Mouse (Mus musculus) liver, embryonic 14.5 days (tissue): Measurements from ENCODE around the gene Mctp1. TPM values are rescaled to one million over a fixed set of nuclear protein-coding genes. Genes with fewer than 3 reads are reported as not detected.

Experiments used
- ATAC-seq: fragments of 200-750 bp; cut with Nextera tagmentation; 2 replicates; pipeline ENCODE4 v1.8.0; 2017; ENCODE audit warnings: moderate number of reproducible peaks, mild to moderate bottlenecking, moderate library complexity; ENCODE audit not compliant: insufficient read depth
- DNase-seq, 3 experiments: peaks; one replicate each; pipeline ENCODE4 v3.0.0-alpha.2; 2012 to 2013; ENCODE audit warnings: low read depth in 3 of 3, low spot score in 3 of 3
- H3K27ac ChIP-seq: fragments of 300-500 bp; sonication (generic); 2 replicates; pipeline ENCODE4 v1.5.1; 2014; ENCODE audit warnings: moderate library complexity, mild to moderate bottlenecking, control low read depth, inconsistent platforms
- H3K27me3 ChIP-seq: fragments of 300-500 bp; sonication (generic); 2 replicates; pipeline ENCODE4 v1.6.1; 2014; ENCODE audit warnings: mild to moderate bottlenecking, low read length, moderate library complexity; ENCODE audit not compliant: control insufficient read depth, insufficient read depth
- H3K36me3 ChIP-seq: fragments of 300-500 bp; sonication (generic); replicated peaks from 2 replicates; pipeline ENCODE4 v1.6.1; 2014; ENCODE audit warnings: low read depth; ENCODE audit not compliant: control insufficient read depth, insufficient read depth
- H3K4me1 ChIP-seq, 2 experiments: fragments of 200-500 bp in 1 of 2; fragments of 300-500 bp in 1 of 2; sonication (generic) in 1 of 2; replicated peaks; 2 replicates each; pipeline ENCODE4 v1.6.1; 2012 to 2014; ENCODE audit warnings: antibody characterized with exemption in 1 of 2, inconsistent platforms in 1 of 2, low read length in 1 of 2; ENCODE audit not compliant: control insufficient read depth in 2 of 2, insufficient read depth in 2 of 2
- H3K4me2 ChIP-seq: fragments of 300-500 bp; sonication (generic); 2 replicates; pipeline ENCODE4 v1.6.1; 2014; ENCODE audit warnings: low read depth, mild to moderate bottlenecking, control low read depth, moderate library complexity
- H3K4me3 ChIP-seq, 2 experiments: fragments of 200-500 bp in 1 of 2; fragments of 300-500 bp in 1 of 2; sonication (generic) in 1 of 2; 2 replicates each; pipeline ENCODE4 v1.5.1; 2012 to 2014; ENCODE audit warnings: low read depth in 2 of 2, low read length in 2 of 2, mild to moderate bottlenecking in 2 of 2, control low read depth in 1 of 2, inconsistent platforms in 1 of 2, moderate library complexity in 1 of 2; ENCODE audit not compliant: insufficient read depth in 1 of 2
- H3K9ac ChIP-seq: fragments of 300-500 bp; sonication (generic); replicated peaks from 2 replicates; pipeline ENCODE4 v1.6.1; 2014; ENCODE audit warnings: mild to moderate bottlenecking, control low read depth, moderate library complexity
- H3K9me3 ChIP-seq: fragments of 300-500 bp; sonication (generic); 2 replicates; pipeline ENCODE4 v1.6.1; 2016; ENCODE audit warnings: low read length, mixed read lengths; ENCODE audit not compliant: control insufficient read depth
- CTCF ChIP-seq: IDR thresholded peaks from 2 replicates; pipeline ENCODE4 v1.5.1; 2016; ENCODE audit warnings: antibody characterized with exemption, low read depth, control low read depth
- EP300 ChIP-seq: IDR thresholded peaks from 2 replicates; pipeline ENCODE4 v1.6.1; 2016; ENCODE audit warnings: antibody characterized with exemption, low read depth
- WGBS: fragments of 180-500 bp; shearing (Covaris S2); extraction: QIAGEN DNeasy Blood & Tissue Kit; methylation state at CpG from one replicate; pipeline ENCODE4 v1.1.7; 2014; ENCODE audit not compliant: insufficient replicate concordance; 5-methylcytosine and 5-hydroxymethylcytosine counted together
- polyA plus RNA-seq, 2 experiments: library from polyadenylated mRNA; depleted of rRNA in 1 of 2; stranded (reverse) in 1 of 2; unstranded in 1 of 2; fragments of >200 nt; fragmentation: Nextera tagmentation in 1 of 2; extraction: Ambion mirVana in 1 of 2; gene quantifications; 2 replicates each; pipeline versions ENCODE4 v1.2.1 to v1.2.3; 2012 to 2014

The Mctp1 gene
- polyA plus RNA-seq, 2 experiments = 0.50 to 0.99 TPM

GRCm38 (mm10) chr13:76415346-76415745 lies 31.0 kb downstream of the Mctp1 start:
- Histone ChIP-seq H3K4me3 (no peak overlapping the region), H3K9ac (no peak overlapping the region), H3K4me2 (no peak overlapping the region), H3K9me3 (no peaks in the 10 kb centered on the region), H3K27ac (no peak overlapping the region), H3K4me1 (peaks cover 0 to 8% of the 10 kb centered on the region in 2 experiments; a peak in 2 of 4 replicates), H3K36me3 (no peaks in the 10 kb centered on the region), H3K27me3 (no peaks in the 10 kb centered on the region)
- ATAC-seq (no peak), DNase-seq (no peak)
- no peak for TF ChIP-seq CTCF
- TF ChIP-seq EP300 = no peak

- WGBS = 65% methylated on average over 4 of the region's 4 CpGs
- Histone ChIP-seq H3K27ac (no peak overlapping the region), H3K9ac (no peak overlapping the region), H3K36me3 (no peaks in the 10 kb centered on the region), H3K4me2 (no peak overlapping the region), H3K27me3 (no peaks in the 10 kb centered on the region), H3K9me3 (no peaks in the 10 kb centered on the region), H3K4me3 (no peak overlapping the region), H3K4me1 (peaks cover 9 to 15% of the 10 kb centered on the region in 2 experiments)
- no peak for ATAC-seq
- DNase-seq = no peak
- TF ChIP-seq CTCF (no peak), EP300 (no peak)
These were observed 35.8 kb downstream of the Mctp1 start for GRCm38 (mm10) chr13:76420111-76420510.

- peak; percentile 31 to 37 (median 32) for DNase-seq
- H3K27ac ChIP-seq = no peak overlapping the region
- H3K27me3 ChIP-seq = no peaks in the 10 kb centered on the region
- TF ChIP-seq EP300 = peak; percentile 66
- TF ChIP-seq CTCF = no peak
- 0 out of 2 replicates have a peak overlapping the region, but pooled peaks have one; percentile 6 for H3K4me2 ChIP-seq
- no peaks in the 10 kb centered on the region for H3K36me3 ChIP-seq
- H3K9me3 ChIP-seq = no peaks in the 10 kb centered on the region
- ATAC-seq = peak; percentile 91
- 16% methylated on average over 1 of the region's 1 CpGs for WGBS
- H3K9ac ChIP-seq = no peak overlapping the region
- peaks cover 9 to 15% of the 10 kb centered on the region in 2 experiments for H3K4me1 ChIP-seq
- H3K4me3 ChIP-seq = no peak overlapping the region
These were observed 36.7 kb downstream of the Mctp1 start for GRCm38 (mm10) chr13:76421075-76421474.

- no peak for ATAC-seq
These were observed 37.8 kb downstream of the Mctp1 start for GRCm38 (mm10) chr13:76422124-76422523.

GRCm38 (mm10) chr13:76429456-76429855 lies 45.1 kb downstream of the Mctp1 start:
- Histone ChIP-seq H3K36me3 (no peaks in the 10 kb centered on the region), H3K4me1 (no peaks in the 10 kb centered on the region), H3K27ac (no peak overlapping the region), H3K9ac (no peak overlapping the region), H3K4me3 (no peak overlapping the region), H3K27me3 (no peaks in the 10 kb centered on the region), H3K4me2 (no peak overlapping the region), H3K9me3 (no peaks in the 10 kb centered on the region)
- TF ChIP-seq EP300 (no peak), CTCF (no peak)
- WGBS = 63% methylated on average over 6 of the region's 6 CpGs
- DNase-seq = no peak
- no peak for ATAC-seq

More at GRCm38 (mm10) chr13:76422124-76422523, 37.8 kb downstream of the Mctp1 start:
- peak; percentile 65 for TF ChIP-seq EP300
- TF ChIP-seq CTCF = no peak
- Histone ChIP-seq H3K4me3 (no peak overlapping the region), H3K9ac (no peak overlapping the region), H3K27ac (no peak overlapping the region), H3K9me3 (no peaks in the 10 kb centered on the region), H3K27me3 (no peaks in the 10 kb centered on the region), H3K4me2 (no peak overlapping the region), H3K4me1 (peaks cover 9 to 15% of the 10 kb centered on the region in 2 experiments), H3K36me3 (no peaks in the 10 kb centered on the region)
- peak in 2 of 3 experiments; percentile 14 to 23 for DNase-seq
- 37% methylated on average over 5 of the region's 5 CpGs for WGBS
